Mouse (Mus musculus) midbrain, embryonic 15.5 days (tissue): ENCODE measurements around the gene Parp11. TPM values are rescaled to one million over a fixed set of nuclear protein-coding genes. Genes with fewer than 3 reads are reported as not detected.

Experiments
- ATAC-seq: fragments of 200-750 bp; cut with Nextera tagmentation; replicated peaks from 2 replicates; pipeline ENCODE4 v1.8.0; 2017; ENCODE audit warnings: moderate TSS enrichment
- H3K27ac ChIP-seq: fragments of 300-500 bp; sonication (generic); 2 replicates; pipeline ENCODE4 v1.5.1; 2015; ENCODE audit warnings: mild to moderate bottlenecking, inconsistent platforms
- H3K27me3 ChIP-seq: fragments of 300-500 bp; sonication (generic); replicated peaks from 2 replicates; pipeline ENCODE4 v1.6.1; 2015; ENCODE audit warnings: inconsistent platforms
- H3K36me3 ChIP-seq: fragments of 300-500 bp; sonication (generic); replicated peaks from 2 replicates; pipeline ENCODE4 v1.6.1; 2015; ENCODE audit warnings: inconsistent platforms
- H3K4me1 ChIP-seq: fragments of 300-500 bp; sonication (generic); 2 replicates; pipeline ENCODE4 v1.6.1; 2015; ENCODE audit warnings: inconsistent platforms
- H3K4me2 ChIP-seq: fragments of 300-500 bp; sonication (generic); 2 replicates; pipeline ENCODE4 v1.6.1; 2015; ENCODE audit warnings: inconsistent platforms, mild to moderate bottlenecking, moderate library complexity
- H3K4me3 ChIP-seq: fragments of 300-500 bp; sonication (generic); 2 replicates; pipeline ENCODE4 v1.5.1; 2015; ENCODE audit warnings: mild to moderate bottlenecking, inconsistent platforms
- H3K9ac ChIP-seq: fragments of 300-500 bp; sonication (generic); 2 replicates; pipeline ENCODE4 v1.6.1; 2015; ENCODE audit warnings: mild to moderate bottlenecking, inconsistent platforms
- H3K9me3 ChIP-seq: fragments of 300-500 bp; sonication (generic); 2 replicates; pipeline ENCODE4 v1.6.1; 2016; ENCODE audit warnings: inconsistent platforms
- WGBS: fragments of 180-500 bp; shearing (Covaris S2); methylation state at CpG from one replicate; pipeline ENCODE4 v1.1.7; 2015; ENCODE audit warnings: mixed read lengths; 5-methylcytosine and 5-hydroxymethylcytosine counted together
- polyA plus RNA-seq: library from polyadenylated mRNA; unstranded; fragments of >200 nt; fragmentation: Nextera tagmentation; extraction: Ambion mirVana; gene quantifications from 2 replicates; pipeline ENCODE4 v1.2.1, GENCODE M21; 2015

Parp11 gene
- polyA plus RNA-seq, 1 experiment from 2014 or later = 95.6 TPM

GRCm38 (mm10) chr6:127433886-127434647, 12.6 kb upstream of the Parp11 start:
- ATAC-seq = no peak
- Histone ChIP-seq H3K9me3 (no peaks in the 10 kb centered on the region), H3K9ac (no peak overlapping the region), H3K27me3 (0 out of 2 replicates have a peak, but pooled peaks cover 2% of the 10 kb centered on the region), H3K36me3 (no peaks in the 10 kb centered on the region), H3K4me2 (no peak overlapping the region), H3K27ac (no peak overlapping the region), H3K4me3 (no peak overlapping the region), H3K4me1 (no peaks in the 10 kb centered on the region; the same call in 1 of the 2 replicates)
- WGBS = 79% methylated on average over 9 of the region's 9 CpGs

GRCm38 (mm10) chr6:127434648-127434984, 12.0 kb upstream of the Parp11 start:
- no peak overlapping the region for H3K9ac ChIP-seq
- 0 out of 2 replicates have a peak, but pooled peaks cover 2% of the 10 kb centered on the region for H3K27me3 ChIP-seq
- ATAC-seq = no peak
- H3K27ac ChIP-seq = no peak overlapping the region
- H3K4me1 ChIP-seq = peaks cover 5% of the 10 kb centered on the region
- H3K4me3 ChIP-seq = no peak overlapping the region
- H3K36me3 ChIP-seq = no peaks in the 10 kb centered on the region
- no peaks in the 10 kb centered on the region for H3K9me3 ChIP-seq
- 80% methylated on average over 4 of the region's 4 CpGs for WGBS
- no peak overlapping the region for H3K4me2 ChIP-seq

- ATAC-seq = no peak
Measured at GRCm38 (mm10) chr6:127439063-127439462, 7.6 kb upstream of the Parp11 start.

GRCm38 (mm10) chr6:127439540-127440195, 7.0 kb upstream of the Parp11 start:
- Histone ChIP-seq H3K9me3 (no peaks in the 10 kb centered on the region), H3K4me2 (no peak overlapping the region), H3K4me1 (peaks cover 31% of the 10 kb centered on the region), H3K27me3 (0 out of 2 replicates have a peak, but pooled peaks cover 2% of the 10 kb centered on the region), H3K4me3 (no peak overlapping the region), H3K27ac (peak overlapping the region; percentile 72), H3K9ac (no peak overlapping the region), H3K36me3 (no peaks in the 10 kb centered on the region)
- ATAC-seq = peak; percentile 65
- 82% methylated on average over 5 of the region's 5 CpGs for WGBS

More at GRCm38 (mm10) chr6:127439063-127439462, 7.6 kb upstream of the Parp11 start:
- no peak overlapping the region for H3K9ac ChIP-seq
- no peak overlapping the region for H3K27ac ChIP-seq
- H3K4me3 ChIP-seq = no peak overlapping the region
- no peak overlapping the region for H3K4me2 ChIP-seq
- peaks cover 28% of the 10 kb centered on the region for H3K4me1 ChIP-seq
- no peaks in the 10 kb centered on the region for H3K36me3 ChIP-seq
- H3K27me3 ChIP-seq = 0 out of 2 replicates have a peak, but pooled peaks cover 2% of the 10 kb centered on the region
- H3K9me3 ChIP-seq = no peaks in the 10 kb centered on the region
- 95% methylated on average over 3 of the region's 3 CpGs for WGBS

- Histone ChIP-seq H3K36me3 (no peaks in the 10 kb centered on the region), H3K9me3 (no peaks in the 10 kb centered on the region), H3K9ac (no peak overlapping the region), H3K27ac (peak overlapping the region; percentile 72), H3K4me2 (peak overlapping the region; percentile 44), H3K4me3 (0 out of 2 replicates have a peak overlapping the region, but pooled peaks have one; percentile 4), H3K4me1 (peaks cover 31% of the 10 kb centered on the region), H3K27me3 (0 out of 2 replicates have a peak, but pooled peaks cover 2% of the 10 kb centered on the region)
- 24% methylated on average over 14 of the region's 14 CpGs for WGBS
- peak; percentile 97 for ATAC-seq
Measured at GRCm38 (mm10) chr6:127440416-127441104, 6.1 kb upstream of the Parp11 start.

GRCm38 (mm10) chr6:127442584-127442983, 4.1 kb upstream of the Parp11 start:
- H3K27me3 ChIP-seq = no peaks in the 10 kb centered on the region
- H3K4me3 ChIP-seq = no peak overlapping the region
- no peak overlapping the region for H3K4me2 ChIP-seq
- no peaks in the 10 kb centered on the region for H3K9me3 ChIP-seq
- H3K4me1 ChIP-seq = peaks cover 31% of the 10 kb centered on the region
- no peak overlapping the region for H3K9ac ChIP-seq
- no peak overlapping the region for H3K27ac ChIP-seq
- 44% methylated on average over 4 of the region's 4 CpGs for WGBS
- ATAC-seq = no peak
- H3K36me3 ChIP-seq = no peaks in the 10 kb centered on the region

GRCm38 (mm10) chr6:127443910-127444309, 2.7 kb upstream of the Parp11 start:
- no peak overlapping the region for H3K4me2 ChIP-seq
- 7% methylated on average over 2 of the region's 2 CpGs for WGBS
- no peaks in the 10 kb centered on the region for H3K9me3 ChIP-seq
- H3K27me3 ChIP-seq = no peaks in the 10 kb centered on the region
- H3K9ac ChIP-seq = no peak overlapping the region
- no peak overlapping the region for H3K4me3 ChIP-seq
- no peaks in the 10 kb centered on the region for H3K36me3 ChIP-seq
- no peak for ATAC-seq
- peaks cover 33% of the 10 kb centered on the region for H3K4me1 ChIP-seq
- H3K27ac ChIP-seq = no peak overlapping the region

- H3K4me2 ChIP-seq = no peak overlapping the region
- no peaks in the 10 kb centered on the region for H3K9me3 ChIP-seq
- peaks cover 35% of the 10 kb centered on the region for H3K4me1 ChIP-seq
- H3K36me3 ChIP-seq = no peaks in the 10 kb centered on the region
- no peak overlapping the region for H3K27ac ChIP-seq
- H3K4me3 ChIP-seq = no peak overlapping the region
- WGBS = 20% methylated on average over 4 of the region's 4 CpGs
- ATAC-seq = no peak
- no peaks in the 10 kb centered on the region for H3K27me3 ChIP-seq
- no peak overlapping the region for H3K9ac ChIP-seq
Measured at GRCm38 (mm10) chr6:127444466-127444865, 2.2 kb upstream of the Parp11 start.

- 66% methylated on average over 10 of the region's 10 CpGs for WGBS
- no peaks in the 10 kb centered on the region for H3K36me3 ChIP-seq
- no peak overlapping the region for H3K27ac ChIP-seq
- H3K4me2 ChIP-seq = no peak overlapping the region
- peaks cover 28% of the 10 kb centered on the region for H3K4me1 ChIP-seq
- H3K4me3 ChIP-seq = no peak overlapping the region
- no peak for ATAC-seq
- no peak overlapping the region for H3K9ac ChIP-seq
- H3K27me3 ChIP-seq = no peaks in the 10 kb centered on the region
- H3K9me3 ChIP-seq = no peaks in the 10 kb centered on the region
Measured at GRCm38 (mm10) chr6:127447686-127448460, 1.2 kb downstream of the Parp11 start.

GRCm38 (mm10) chr6:127448869-127449268, 2.2 kb downstream of the Parp11 start:
- H3K9ac ChIP-seq = no peak overlapping the region
- H3K4me3 ChIP-seq = no peak overlapping the region
- WGBS = 43% methylated on average over 2 of the region's 2 CpGs
- H3K4me2 ChIP-seq = no peak overlapping the region
- H3K27me3 ChIP-seq = no peaks in the 10 kb centered on the region
- peaks cover 27% of the 10 kb centered on the region for H3K4me1 ChIP-seq
- ATAC-seq = no peak
- peak overlapping the region; percentile 80 for H3K27ac ChIP-seq
- H3K36me3 ChIP-seq = no peaks in the 10 kb centered on the region
- no peaks in the 10 kb centered on the region for H3K9me3 ChIP-seq

- peaks cover 27% of the 10 kb centered on the region for H3K4me1 ChIP-seq
- no peaks in the 10 kb centered on the region for H3K27me3 ChIP-seq
- no peaks in the 10 kb centered on the region for H3K36me3 ChIP-seq
- H3K9me3 ChIP-seq = no peaks in the 10 kb centered on the region
- no peak for ATAC-seq
- 5% methylated on average over 10 of the region's 10 CpGs for WGBS
- peak overlapping the region; percentile 80 for H3K27ac ChIP-seq
- H3K4me3 ChIP-seq = no peak overlapping the region
- H3K4me2 ChIP-seq = no peak overlapping the region; the same call in 1 of the 2 replicates
- 0 out of 2 replicates have a peak overlapping the region, but pooled peaks have one; percentile 3 for H3K9ac ChIP-seq
Measured at GRCm38 (mm10) chr6:127449531-127450422, 3.1 kb downstream of the Parp11 start.
